Mouse (Mus musculus) MN1 (cell line): ENCODE measurements around the gene Sftpa1.

Source experiments
- DNase-seq: peaks from one replicate; pipeline ENCODE4 v3.0.0-alpha.2; 2016; ENCODE audit warnings: low spot score

Gene Sftpa1

GRCm38 (mm10) chr14:41160743-41161142 is 29.2 kb downstream of the Sftpa1 start:
- DNase-seq = no peak

- DNase-seq = no peak
Measured at GRCm38 (mm10) chr14:41162663-41163062, 31.1 kb downstream of the Sftpa1 start.

- DNase-seq = no peak
Measured at GRCm38 (mm10) chr14:41167278-41167677, 35.7 kb downstream of the Sftpa1 start.

- DNase-seq = no peak
Measured at GRCm38 (mm10) chr14:41168567-41168966, 37.0 kb downstream of the Sftpa1 start.

- no peak for DNase-seq
Measured at GRCm38 (mm10) chr14:41170514-41170913, 38.9 kb downstream of the Sftpa1 start.

- no peak for DNase-seq
Measured at GRCm38 (mm10) chr14:41174802-41175201, 43.2 kb downstream of the Sftpa1 start.

- no peak for DNase-seq
Measured at GRCm38 (mm10) chr14:41185059-41185821, 53.7 kb downstream of the Sftpa1 start, which contains the start of gene Sftpd. Gene Sftpd, minus strand, starts transcription at chr14:41185149.
